Mouse (Mus musculus) cerebellum, postnatal 14 days (tissue): ENCODE measurements around the gene Hdx.
A peak's percentile ranks its signal among the peaks of the same experiment; 100 is the strongest.

Experiments used
- DNase-seq, 2 experiments: peaks; one replicate each; pipeline ENCODE4 v3.0.0; 2021; ENCODE audit warnings: mixed read lengths in 2 of 2

The Hdx gene

DNA sequence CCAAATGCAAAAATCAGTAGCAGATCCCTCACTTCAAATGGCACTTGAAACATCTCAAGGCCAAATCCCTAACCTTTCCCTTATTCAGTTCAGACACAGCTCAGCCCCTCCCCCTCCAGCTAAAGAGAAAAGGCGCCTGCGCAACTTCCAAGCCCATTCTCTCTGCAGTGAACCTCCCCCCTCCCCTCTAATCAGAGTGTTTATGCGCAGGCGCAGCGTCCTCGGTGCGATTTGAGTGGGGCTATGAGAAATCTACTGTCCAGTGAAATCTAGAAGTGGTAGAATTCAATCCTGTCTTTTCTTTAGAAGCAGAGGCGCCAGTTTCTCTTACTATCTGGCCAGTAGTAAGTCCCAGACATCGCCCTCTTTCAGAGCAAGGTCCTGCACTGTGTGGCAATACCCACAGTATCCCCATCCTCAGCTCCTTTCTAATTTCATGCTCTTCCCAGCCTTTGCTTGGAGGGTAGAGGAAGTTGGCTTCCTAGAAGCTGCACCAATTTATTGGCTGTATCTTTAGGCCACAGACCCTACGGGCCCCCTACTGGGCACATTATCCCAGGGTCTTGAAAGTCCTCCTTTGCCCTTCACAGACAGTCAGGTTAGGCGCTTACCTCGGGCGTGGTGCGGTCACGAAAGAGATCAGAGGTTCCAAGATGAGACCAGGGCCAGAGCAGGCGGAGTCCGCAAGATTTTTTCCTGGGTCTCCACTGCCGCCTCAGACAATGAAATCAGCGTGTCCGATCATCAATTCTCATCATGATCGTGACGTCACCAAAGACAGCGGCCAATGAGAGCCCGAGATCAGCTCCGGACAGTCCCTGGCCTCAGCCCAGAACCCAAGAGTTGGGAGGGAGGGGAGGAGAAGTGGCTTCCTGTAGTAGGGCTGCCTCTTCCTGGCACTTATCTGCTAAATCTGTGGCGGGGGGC is at the start of gene Hdx:
TSS of gene Hdx (minus strand) at position 724 of the 927 bp plus-strand sequence.
- DNase-seq: peak; percentile 82 to 87

DNA sequence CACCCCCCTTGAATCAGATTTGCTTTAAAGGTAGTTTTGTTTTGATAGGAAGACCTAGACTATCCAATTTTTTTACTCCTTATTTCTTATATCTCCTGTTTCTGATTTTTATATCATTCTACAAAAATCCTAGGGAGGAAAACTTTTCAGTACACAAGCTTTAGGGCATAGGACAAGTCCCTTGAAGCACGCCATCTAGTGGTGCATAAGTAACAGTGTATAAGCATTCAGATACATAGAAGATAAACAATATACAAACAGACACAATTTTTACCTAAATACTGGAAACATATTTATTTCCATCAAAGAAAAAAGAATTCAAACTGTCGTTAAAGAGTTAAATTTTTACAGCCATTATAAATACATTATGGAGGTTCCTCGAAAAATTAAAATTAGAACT is 11.2 kb downstream of the Hdx start:
- DNase-seq: no peak

- no peak for DNase-seq
Measured at GRCm38 (mm10) chrX:111671685-111672084, 25.2 kb downstream of the Hdx start.

DNA sequence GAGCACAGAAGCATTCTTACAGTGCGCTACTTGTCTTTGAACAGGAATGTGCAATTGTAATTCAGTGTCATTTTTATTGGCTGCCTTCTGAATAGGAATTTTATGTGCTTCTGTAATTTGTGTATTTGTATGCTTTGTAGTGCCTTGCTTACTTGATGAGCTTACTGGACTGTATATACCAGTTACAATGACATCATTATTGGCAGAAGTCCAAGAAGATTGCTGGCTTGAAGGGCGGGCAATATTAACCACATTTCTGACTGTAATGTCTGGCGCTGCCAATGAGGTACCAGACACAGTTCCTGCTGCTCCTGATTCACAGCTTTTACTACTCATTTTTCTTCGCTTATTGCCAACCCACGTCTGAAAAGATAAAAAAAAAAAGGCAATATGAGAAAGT is 36.5 kb downstream of the Hdx start:
- DNase-seq: peak in 1 of 2 experiments; percentile 9

DNA sequence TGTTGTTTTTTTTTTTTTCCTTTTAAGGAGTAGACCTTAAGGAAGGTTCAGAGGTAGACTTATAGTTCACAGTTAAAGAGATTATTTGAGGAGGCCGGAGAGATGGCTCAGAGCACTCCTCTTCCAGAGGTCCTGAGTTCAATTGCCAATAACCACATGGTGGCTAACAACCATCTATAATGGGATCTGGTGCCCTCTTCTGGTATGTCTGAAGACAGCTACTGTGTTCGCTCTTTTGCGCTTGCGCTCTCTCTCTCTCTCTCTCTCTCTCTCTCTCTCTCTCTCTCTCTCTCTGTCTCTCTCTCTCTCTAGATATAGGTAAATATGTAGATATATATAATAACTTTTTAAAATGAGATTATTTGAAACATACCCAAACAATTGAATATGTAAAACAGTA is 38.2 kb downstream of the Hdx start:
- no peak for DNase-seq

GRCm38 (mm10) chrX:111644945-111645344 is 51.9 kb downstream of the Hdx start:
- no peak for DNase-seq

DNA sequence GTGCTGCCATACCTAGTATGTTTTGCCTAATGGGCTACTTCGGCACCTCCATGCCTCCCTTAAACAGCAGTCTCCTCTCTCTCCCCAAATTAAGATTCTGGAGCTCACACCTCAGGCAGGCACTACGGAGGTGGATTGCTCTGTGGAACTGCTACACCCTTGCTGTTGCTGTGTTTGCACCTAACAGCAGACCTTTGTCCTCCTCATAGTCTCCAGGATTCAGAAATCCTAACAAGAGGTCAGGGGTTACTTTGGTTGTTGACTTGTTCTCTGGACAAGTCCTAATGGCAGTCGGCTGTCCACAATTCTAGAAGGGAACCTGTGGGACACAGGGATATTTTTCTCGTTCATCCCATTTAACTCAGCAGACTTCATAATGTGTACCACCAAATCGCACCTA is 56.3 kb downstream of the Hdx start:
- no peak for DNase-seq

GRCm38 (mm10) chrX:111597631-111598161 is 99.2 kb downstream of the Hdx start:
- DNase-seq: no peak

DNA sequence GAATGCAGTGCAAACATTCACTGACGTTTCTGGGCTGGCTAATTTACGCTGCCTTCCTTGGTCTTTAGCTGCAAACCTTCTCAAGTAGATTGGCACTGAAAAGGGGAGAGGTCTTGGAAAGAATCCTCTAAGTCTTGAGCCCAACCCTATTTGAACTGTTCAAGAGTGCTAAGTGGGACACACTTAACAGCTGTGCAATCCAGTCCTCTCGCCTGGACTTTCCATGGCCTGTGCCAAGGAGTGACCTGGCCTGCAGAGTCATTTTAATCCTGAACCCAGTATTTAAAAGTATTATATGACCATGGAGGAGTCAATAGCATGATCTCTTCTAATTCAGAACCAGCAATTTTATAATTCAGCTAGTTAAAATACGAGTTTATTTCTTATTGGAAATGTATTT is 109.3 kb downstream of the Hdx start:
- DNase-seq: no peak

DNA sequence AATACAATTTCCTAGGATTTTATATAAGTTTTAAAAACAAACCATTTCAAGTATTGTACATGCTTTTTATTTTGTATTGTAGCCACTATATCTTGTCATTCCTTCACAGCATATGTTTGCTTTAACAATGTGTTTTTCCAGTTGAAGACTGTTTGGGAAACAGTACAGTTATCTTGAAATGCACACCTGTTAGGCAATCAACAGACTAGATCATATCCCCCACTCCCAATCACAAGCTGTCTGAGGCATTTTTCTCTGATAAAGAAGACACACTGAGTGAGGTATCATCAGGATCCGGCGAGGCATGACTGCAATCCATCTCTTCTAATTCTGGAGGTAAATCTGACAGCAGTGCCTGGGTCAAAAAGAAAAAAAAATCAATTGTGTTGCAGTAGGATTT is 119.8 kb downstream of the Hdx start:
- no peak for DNase-seq

GRCm38 (mm10) chrX:111537859-111538258 is 159.0 kb downstream of the Hdx start, which contains the start of gene Rps6ka6:
TSS of gene Rps6ka6 (minus strand) at chrX:111537959.
- DNase-seq: no peak
